Mouse (Mus musculus): ENCODE measurements around the gene Brd4.
A peak's percentile ranks its signal among the peaks of the same experiment; 100 is the strongest.

The Brd4 gene

DNA sequence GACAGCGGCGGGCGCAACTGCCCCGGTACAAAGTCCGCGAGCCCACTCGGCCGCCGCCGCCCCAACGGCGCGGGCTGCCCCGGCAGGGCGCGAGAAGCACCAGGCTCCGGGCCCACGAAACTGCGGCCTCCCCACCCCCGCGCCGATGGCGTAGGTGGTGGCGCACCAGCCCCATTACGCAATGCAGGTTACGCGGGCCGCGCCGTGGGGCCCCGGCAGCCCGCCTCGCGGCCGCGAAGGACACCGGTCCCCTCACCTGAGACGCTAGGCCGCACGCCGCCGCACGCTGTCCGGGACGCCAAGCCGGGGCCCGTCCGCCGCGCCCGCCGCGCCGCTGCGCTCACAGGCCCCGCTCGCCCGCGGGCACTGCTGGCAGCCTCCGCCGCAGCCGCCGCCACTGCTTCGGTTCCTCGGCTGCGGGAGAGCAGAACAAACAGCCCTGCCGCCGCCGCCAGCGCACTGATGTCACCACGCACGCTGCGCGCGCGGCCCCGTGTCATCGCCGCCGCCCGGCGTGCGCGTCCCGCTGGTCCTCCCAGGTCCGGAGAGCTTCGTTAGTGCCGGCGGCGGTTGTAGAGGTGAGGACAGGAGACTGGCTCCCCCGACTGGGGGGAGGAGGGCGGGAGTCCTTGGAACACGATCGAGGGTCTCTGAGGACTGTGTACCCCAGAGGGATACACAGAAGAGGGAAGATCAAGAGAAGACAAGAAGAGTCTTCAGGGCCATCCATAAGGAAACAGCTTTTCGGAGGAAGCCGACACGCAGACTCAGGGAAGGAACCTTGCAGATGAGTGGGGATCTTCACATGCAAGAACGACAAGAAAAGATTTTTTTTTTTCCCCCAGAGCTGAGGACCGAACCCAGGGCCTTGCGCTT lies at the start of gene Brd4:
Brd4 (minus strand) TSS at position 461 of the 876 bp plus-strand sequence.
- DNase-seq (ENCODE audit: low read depth in 2 of 2, low spot score in 2 of 2), result peak; percentile 76 to 88

DNA sequence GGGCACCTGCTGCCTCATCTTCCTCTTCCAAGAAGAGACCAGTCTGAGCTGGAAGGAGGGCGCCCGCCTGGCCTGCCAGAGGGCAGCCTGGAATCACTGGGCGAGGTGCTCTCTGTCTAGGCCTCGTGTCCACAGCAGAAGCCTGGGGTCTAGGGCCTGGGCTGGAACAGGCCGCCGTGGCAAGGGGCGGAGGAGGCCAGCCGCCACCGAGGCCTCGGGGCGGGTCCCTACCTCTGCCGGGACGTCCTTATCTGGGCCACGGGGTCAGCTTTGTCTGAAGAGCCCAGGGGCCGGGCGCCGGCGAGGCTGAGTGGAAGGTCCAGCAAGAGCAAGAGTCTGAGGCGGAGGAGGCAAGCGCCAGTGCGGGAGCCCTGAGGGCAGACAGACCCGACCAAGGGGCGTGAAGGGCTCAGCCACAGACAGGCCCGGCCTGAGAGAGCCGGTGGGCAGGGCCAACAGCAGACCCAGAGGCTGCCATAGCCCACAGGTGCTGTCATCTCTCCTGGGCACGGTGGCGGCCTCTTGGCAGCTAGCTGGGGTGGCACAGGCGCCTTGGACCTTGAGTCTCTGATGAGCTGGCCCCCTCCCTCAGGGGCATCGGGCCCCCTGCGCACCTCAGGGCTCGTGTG lies 49.3 kb upstream of the Brd4 start:
- no peak for DNase-seq (ENCODE audit: low read depth in 2 of 2, low spot score in 2 of 2)

DNA sequence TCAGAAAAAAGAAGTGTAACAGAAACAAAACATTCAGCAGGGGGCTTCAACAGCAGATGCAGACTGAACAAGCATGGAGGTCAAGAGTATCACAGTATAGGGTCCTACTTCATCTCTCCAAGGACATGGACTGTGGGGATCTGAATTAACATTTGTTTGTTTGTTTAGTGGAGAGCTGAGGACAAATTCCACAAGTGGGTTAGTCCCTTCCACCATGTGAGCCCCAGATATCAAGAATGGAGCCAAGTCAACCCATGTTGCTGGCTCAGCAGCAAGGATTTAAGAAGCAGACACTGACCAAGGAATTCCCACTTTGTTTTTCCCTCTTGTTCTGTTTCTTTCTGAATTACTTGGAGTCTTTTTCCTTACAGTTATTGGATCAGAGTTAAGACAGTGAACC lies 43.0 kb upstream of the Brd4 start:
- DNase-seq (ENCODE audit: low read depth in 2 of 2, low spot score in 2 of 2), result no peak

DNA sequence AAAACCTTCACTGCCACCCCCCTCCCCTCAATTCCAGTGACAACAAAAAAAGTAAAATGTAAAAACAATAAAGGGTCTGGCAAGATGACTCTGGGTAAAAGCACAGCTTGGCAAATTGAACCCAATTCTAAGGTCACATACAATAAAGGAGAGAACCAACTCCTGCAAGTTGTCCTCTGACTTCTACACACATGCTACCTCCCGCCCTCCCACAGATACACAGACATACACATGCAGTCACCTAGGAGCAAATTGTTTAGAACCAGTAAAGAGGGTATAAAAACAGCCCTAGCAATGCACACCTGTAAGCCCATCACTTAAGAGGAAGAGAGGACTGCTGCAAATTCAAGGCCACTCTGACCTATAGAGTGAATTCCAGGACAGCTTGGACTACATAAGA lies 38.3 kb upstream of the Brd4 start:
- DNase-seq (ENCODE audit: low read depth in 2 of 2, low spot score in 2 of 2), result no peak

DNA sequence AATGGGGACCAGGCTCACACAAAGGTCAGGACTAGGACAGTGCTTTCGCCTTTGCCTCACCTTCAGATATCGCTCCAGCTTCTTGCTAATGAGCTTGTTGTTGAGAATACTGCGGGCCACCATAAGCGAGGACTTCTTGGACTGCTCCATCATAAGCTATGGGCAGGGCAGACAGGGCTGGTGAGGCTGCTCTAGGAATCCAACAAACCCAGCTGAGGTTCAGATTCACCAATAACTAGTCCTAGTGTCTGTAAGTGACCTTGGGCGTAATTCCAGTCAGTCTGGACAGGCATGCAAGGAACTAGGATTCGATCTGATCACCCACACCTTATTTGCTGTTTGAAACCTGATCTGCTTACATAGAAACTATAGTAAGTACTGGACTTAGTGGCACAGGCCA lies 37.3 kb upstream of the Brd4 start:
- DNase-seq (ENCODE audit: low read depth in 2 of 2, low spot score in 2 of 2), result no peak

DNA sequence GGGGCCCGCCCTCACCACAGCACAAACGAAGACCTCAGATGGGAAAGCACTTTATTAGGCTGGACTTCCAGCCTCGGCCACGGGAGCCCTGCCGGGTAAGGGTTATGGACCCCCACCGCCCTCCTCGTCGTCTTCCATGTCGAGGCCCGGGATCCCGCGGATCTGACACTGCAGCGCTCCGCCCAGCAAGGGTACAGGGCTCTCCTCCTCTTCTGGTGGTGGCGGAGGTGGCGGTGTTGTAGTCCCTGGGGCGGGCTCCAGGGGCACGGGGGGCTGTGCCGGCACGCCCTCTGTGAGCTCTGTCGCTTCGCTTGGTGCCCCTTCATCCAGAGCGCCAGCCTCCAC lies 36.8 kb upstream of the Brd4 start:
- no peak for DNase-seq (ENCODE audit: low read depth in 2 of 2, low spot score in 2 of 2)

DNA sequence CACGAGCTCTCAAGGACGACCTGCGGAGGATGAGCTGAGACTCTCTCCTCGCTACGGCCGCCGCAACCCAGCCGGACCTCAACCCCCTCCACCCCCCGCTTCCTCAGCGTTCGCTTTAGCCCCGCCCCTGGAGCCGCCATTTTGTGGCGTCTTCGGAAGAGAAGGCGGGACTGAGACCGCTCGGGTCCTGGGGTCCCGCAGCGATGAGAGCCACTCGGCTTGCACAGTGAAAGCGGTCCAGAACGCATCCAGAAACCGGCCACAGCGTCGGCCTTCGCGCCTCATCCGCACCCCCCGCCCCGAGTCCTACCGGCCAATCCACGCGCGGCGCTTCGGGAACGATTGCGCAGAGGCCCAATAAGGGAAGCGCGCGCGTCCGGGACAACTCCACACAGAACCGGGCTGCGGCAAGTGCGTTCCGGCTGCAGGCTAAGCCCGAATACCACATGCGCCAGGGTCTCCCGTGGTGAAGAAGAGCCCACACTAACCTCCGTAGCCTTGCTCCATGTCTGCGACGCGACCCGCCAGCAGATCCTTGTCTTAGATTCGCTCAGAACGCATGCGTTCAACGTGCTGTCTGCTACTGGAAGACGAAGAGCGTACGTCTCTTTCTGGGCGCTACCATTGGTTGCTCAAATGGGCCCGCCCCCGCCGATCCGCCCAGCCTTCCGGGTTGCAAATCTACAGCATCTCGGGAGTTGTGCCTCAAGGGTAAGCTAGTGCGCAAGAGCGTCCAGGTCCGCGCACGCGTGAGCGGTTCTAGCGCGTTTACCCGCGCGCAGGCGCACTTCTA lies 36.3 kb upstream of the Brd4 start, which contains the start of gene Akap8:
Akap8 (minus strand) TSS at position 642 of the 793 bp plus-strand sequence.
- DNase-seq (ENCODE audit: low read depth in 2 of 2, low spot score in 2 of 2), result peak; percentile 94 to 96

DNA sequence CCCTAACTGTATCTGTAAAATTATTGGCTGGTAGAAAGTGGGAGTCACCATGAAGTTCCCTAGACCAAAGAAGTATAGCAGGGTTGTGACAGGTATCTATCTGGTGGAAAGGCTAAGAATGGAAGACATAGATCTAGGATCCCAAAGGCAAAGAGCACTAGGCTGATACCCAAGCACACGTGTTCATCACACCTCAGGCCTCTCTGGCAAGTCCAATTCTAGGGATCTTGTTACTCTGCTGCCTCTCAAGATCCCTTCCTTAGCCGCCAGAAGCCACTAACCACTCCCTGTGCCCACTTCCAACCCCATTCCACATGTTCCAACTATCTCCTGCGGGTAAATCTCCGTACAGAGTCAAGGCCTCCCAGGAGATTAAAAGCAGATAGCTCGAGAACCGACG lies 35.4 kb upstream of the Brd4 start:
- no peak for DNase-seq (ENCODE audit: low read depth in 2 of 2, low spot score in 2 of 2)

DNA sequence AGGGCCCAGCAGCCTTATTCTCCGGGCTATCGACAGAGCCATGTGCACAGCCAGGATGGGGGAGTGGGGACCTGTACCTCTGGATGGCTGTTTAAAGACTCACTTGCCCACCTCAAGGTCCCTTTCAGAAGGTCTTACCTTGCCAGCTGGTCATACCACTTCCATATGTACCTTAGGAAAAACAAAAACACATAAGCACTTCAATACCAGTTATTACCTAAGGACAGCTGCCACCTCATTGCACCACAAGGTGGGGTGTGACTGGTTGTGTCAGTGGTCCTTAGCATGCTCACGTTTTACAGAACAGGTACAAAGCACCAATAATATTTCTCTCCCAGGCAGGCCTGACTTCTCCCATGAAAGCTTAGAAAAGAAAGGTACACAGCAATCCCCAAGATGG lies 33.2 kb upstream of the Brd4 start:
- no peak for DNase-seq (ENCODE audit: low read depth in 2 of 2, low spot score in 2 of 2)

DNA sequence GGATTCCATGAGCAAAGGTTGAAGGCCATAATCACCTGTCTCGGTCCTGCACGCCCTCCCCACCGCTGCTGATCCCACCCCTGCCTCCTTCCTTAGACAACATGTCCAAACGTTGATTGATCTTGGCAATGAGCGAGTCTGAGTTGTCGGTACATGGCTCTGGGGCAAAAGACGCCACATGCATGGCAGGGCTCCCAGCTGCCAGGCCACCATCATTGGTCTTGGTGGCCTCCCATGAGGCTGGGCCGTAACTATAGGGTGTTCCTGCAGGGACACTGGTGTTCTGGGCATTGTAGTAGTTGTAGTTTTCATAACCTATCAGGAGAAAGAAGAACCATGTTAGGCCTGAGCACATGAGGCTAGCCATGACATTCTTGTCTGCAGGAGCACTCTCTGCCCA lies 32.5 kb upstream of the Brd4 start:
- DNase-seq (ENCODE audit: low read depth in 2 of 2, low spot score in 2 of 2), result no peak

DNA sequence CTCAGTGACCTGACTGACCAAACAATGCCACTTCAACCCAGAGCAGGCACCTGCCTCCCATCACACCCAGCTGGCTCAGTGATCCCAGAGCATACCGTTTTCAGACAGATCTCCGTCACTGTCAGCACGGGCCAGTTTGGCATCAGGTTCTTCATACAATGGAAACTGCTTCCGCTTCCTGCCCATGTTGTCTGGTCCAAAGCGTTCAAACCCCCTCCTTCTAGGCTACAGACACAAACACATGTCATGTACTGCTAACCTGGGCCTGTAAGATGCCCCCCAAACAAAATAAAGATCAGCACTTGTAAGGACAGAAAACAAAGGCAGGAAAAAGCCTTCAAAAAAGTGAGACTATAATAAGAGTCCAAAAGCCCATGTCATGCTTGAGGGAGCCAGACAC lies 31.0 kb upstream of the Brd4 start:
- no peak for DNase-seq (ENCODE audit: low read depth in 2 of 2, low spot score in 2 of 2)

DNA sequence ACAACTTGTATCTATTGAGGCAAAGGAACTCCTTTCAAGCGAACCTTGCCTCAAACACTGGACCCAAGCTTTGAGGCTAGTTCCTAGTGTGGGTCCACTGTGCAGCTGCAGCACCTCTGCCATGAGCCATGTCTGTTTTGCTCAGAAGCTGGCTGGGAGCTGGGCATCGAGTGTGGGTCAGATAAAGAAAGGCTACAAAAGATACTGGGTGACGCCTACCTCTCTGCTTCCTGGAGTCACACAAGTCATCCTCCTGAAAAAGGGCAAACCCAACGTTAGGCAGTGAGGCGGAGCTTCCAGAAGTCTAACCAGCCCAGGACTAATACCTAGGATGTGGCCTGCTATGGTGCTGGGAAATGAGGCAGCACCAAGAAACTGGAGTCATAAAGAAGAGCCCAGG lies 29.4 kb upstream of the Brd4 start:
- no peak for DNase-seq (ENCODE audit: low read depth in 2 of 2, low spot score in 2 of 2)

DNA sequence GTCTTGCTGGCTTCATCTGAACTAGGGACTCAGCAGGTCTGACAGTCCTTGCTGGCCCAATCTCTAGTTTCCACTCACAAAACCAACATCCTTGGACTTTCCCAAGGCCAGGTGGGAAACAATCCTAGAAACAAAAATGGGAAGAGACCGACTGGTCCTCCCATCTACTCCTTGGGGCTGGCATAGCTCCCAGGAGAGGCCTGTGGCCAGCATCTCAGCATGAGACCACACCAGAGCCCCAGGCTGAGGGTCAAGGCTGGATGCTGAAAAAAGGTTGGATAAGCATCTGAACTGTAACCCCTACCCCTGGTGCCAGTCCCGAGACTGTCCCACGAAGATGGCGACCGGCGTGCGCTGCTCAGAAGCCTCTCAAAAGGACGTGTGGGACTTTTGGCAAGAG lies 28.3 kb upstream of the Brd4 start:
- DNase-seq (ENCODE audit: low read depth in 2 of 2, low spot score in 2 of 2), result no peak

DNA sequence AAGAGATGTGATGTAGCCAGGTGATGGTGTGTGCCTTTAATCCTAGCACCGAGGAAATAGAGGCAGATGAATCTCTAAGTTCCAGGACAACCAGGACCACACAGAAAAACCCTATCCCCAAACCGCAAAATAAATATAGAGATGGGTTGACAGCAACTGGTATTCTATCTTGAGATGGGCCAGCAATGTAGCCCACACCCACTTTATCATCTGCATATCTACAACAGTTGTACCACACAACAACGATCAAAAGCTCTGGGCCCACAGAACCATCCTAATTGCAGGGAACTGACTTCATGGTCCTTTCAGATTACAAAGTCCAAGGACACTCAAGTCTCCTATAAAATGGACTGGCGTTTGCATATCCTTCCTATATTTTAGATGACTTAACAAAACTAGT lies 23.4 kb upstream of the Brd4 start:
- no peak for DNase-seq (ENCODE audit: low read depth in 2 of 2, low spot score in 2 of 2)

DNA sequence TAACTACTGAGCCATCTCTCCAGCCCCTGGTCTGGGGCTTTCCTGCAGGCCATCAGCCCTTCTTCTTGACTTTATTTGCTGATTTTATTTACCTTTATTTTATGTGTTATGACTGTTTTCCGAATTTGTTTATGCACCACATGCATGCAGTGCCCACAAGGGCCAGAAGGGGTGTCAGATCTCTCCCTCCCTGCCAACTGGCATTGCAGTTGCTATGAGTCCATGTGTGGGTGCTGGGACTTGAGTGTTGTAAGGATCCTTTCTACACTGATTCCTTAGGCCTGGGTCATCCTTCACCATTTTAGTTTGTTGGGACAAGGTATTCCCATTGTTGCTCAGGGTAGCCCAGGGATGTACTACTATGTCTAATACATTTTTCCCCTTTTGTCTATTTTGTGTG lies 13.6 kb upstream of the Brd4 start:
- DNase-seq (ENCODE audit: low read depth in 2 of 2, low spot score in 2 of 2), result no peak

DNA sequence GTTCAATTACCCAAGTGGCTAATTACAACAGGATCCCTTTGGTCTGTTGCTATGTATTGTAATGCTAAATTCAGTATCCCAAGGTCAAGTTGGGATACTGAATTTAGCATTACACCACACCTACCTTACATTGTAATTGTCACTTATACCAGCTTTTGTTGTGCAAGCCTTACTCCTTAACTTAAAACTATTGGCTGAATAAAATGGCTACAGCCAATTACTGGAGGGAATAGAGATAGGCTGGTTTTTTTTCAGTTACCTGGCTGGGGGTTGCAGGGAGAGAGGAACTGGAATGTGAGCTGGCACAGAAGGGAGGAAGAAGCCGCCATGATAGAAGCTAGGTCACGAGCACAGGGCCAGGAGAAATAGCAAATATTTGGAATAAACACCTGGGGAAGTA lies 11.4 kb upstream of the Brd4 start:
- no peak for DNase-seq (ENCODE audit: low read depth in 2 of 2, low spot score in 2 of 2)

DNA sequence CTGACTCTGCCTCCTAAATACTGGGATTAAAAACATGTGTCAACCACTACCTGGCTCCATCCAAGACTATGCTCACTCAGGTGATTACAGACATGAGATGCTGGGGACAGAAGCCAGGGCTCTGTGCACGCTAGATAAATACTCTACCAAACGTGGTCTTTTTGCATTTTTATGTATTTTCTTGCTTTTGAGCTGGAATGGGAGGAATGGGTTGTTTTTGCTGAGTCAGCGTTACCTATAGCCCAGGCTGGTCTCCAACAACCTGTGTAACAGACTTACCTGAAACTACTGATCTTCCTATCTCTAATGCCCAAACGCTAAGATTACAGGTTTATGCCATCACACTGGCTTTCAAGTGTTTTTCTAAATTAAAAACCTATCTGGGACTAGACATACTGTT lies 10.6 kb upstream of the Brd4 start:
- DNase-seq (ENCODE audit: low read depth in 2 of 2, low spot score in 2 of 2), result no peak

DNA sequence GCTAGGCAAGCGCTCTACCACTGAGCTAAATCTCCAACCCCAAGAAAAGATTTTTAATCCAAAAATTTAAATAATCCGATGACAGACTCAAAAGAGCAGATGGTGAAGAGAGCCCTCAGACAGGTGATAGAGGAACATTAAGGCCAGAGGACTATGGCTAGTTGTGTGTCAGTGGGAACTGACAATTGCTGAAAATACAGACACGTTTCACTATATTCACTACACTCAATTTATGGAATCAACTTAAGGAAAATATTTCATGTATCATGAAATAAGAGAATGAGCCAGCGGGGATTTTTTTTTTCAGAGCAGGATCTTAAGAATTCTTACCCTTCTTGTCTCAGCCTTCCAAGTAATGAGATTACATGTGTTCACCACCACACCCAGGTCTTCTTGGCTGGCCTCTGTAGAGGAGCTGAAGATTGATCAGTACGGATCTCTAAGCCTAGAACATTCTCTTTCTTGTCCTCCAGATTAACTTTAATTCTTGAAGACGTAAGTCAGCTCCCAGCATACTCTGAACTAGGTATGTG lies 682 bp upstream of the Brd4 start:
- no peak for DNase-seq (ENCODE audit: low read depth in 2 of 2, low spot score in 2 of 2)

DNA sequence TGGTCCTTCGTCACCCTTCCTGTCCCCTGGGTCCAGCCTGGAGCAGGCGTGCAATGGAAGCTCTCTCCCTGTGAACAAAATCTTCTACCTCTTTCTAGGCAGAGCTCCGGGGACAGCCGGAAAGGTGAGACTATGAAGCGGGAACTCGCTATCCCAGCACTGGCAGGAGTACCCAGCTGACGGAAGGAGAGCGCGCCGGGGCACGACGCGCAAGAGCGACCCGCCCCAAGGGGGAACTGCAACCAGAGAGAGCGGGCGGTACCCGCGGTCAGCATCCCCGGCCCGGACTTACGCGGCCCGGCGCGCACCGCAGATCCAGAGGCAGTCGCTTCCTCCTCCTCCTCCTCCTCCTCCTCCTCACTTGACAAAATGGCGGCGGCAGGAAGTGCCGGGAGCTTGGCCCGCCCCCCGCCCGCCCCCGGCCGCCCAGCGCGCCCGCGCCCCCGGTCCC lies 726 bp downstream of the Brd4 start:
- DNase-seq (ENCODE audit: low read depth in 2 of 2, low spot score in 2 of 2), result peak; percentile 42 to 48

DNA sequence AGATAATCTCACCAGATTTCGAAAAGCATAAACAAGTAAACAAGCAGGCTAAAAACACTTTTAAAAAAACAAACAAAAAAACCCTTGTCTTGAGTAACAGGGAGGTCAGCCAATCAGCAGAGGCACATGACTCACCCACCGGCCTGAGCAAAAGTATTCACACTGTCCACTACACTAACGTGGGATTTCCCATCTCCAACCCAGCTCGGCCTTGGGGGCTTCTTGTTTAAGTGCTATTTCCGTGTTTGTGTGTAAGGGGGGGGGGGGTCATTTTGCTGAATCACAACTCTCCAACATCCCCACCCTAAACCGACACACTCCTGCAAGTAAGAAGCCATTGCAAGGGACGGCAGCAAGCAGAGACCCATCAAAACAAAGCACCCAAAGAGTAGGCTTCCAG lies 1.2 kb downstream of the Brd4 start:
- no peak for DNase-seq (ENCODE audit: low read depth in 2 of 2, low spot score in 2 of 2)

DNA sequence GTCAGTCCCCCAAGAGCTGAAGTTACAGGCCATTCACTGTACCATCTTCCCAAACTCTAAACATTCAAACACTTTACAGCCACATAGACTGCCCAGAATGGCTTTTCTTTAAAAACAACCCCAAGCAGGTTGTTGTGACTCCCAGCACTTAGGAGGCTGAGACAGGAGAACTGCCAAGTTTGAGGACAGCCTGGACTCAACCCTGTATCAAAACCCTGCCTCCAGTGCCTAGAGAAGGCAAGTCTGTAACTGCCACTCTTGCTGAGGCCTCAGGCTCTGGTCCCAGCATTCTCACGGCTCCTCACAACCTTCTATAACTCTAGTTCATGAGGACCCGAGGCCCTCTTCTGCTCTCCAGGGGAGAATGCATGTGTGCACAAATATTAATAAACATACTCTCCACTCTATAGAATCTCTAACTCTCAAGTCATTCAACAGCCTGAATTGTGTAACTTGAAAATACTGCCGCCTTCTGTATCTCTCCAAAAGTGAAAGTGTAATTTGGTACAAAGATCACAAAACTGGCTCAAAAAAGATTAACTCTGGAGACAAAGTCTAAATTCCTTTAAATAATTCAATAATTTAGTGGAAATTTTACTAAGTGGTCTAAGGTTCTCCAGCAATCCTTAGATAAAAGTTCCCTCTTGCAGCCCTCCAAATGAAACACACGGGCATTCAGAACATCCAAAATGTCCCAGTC lies 2.8 kb downstream of the Brd4 start:
- no peak for DNase-seq (ENCODE audit: low read depth in 2 of 2, low spot score in 2 of 2)
